Mouse (Mus musculus) testis, adult 2 months (tissue): ENCODE data around the gene Bbs7. TPM values are rescaled to one million over a fixed set of nuclear protein-coding genes. Genes with fewer than 3 reads are reported as not detected.
"Not testable (repeated sequence)": the region's sequence is repeated elsewhere in the genome, so short reads cannot be mapped to it uniquely, and the experiment has no call there.

Experiments
- H3K27ac ChIP-seq: fragments of 200-500 bp; 2 replicates; pipeline ENCODE4 v1.5.1; 2012; ENCODE audit warnings: low read depth, low read length; ENCODE audit not compliant: control insufficient read depth, insufficient read depth
- H3K27me3 ChIP-seq: fragments of 200-500 bp; 2 replicates; pipeline ENCODE4 v1.6.1; 2012; ENCODE audit warnings: mild to moderate bottlenecking, low read length, moderate library complexity; ENCODE audit not compliant: control insufficient read depth, insufficient read depth
- H3K36me3 ChIP-seq: fragments of 200-500 bp; 2 replicates; pipeline ENCODE4 v1.6.1; 2012; ENCODE audit warnings: mild to moderate bottlenecking, low read length; ENCODE audit not compliant: control insufficient read depth, insufficient read depth
- H3K4me1 ChIP-seq: fragments of 200-500 bp; 2 replicates; pipeline ENCODE4 v1.6.1; 2012; ENCODE audit warnings: low read length; ENCODE audit not compliant: control insufficient read depth, insufficient read depth
- H3K4me3 ChIP-seq: fragments of 200-500 bp; 2 replicates; pipeline ENCODE4 v1.5.1; 2012; ENCODE audit warnings: low read depth, mild to moderate bottlenecking, low read length, moderate library complexity, mixed read lengths; ENCODE audit not compliant: control insufficient read depth
- CTCF ChIP-seq: fragments of 200-500 bp; IDR thresholded peaks from 2 replicates; pipeline ENCODE4 v1.5.1; 2012; ENCODE audit warnings: low read depth, mild to moderate bottlenecking, inconsistent platforms, low read length, moderate library complexity; ENCODE audit not compliant: control insufficient read depth, insufficient read depth, insufficient replicate concordance
- POLR2A ChIP-seq: fragments of 200-500 bp; IDR thresholded peaks from 2 replicates; pipeline ENCODE4 v1.6.1; 2012; ENCODE audit warnings: low read depth, mild to moderate bottlenecking, inconsistent platforms, low read length, moderate library complexity; ENCODE audit not compliant: control insufficient read depth
- polyA plus RNA-seq: library from polyadenylated mRNA; depleted of rRNA; stranded (reverse); fragments of >200 nt; gene quantifications from 2 replicates; pipeline ENCODE4 v1.2.3, GENCODE M21; 2012

Gene Bbs7
- polyA plus RNA-seq, 1 experiment: 28.7 TPM

GRCm38 (mm10) chr3:36618181-36618580, 4.9 kb upstream of the Bbs7 start:
- TF ChIP-seq POLR2A (no peak), CTCF (no peak)
- no peak overlapping the region for H3K27ac ChIP-seq

GRCm38 (mm10) chr3:36613908-36614255, 605 bp upstream of the Bbs7 start:
- Histone ChIP-seq H3K4me1 (peaks cover 4% of the 10 kb centered on the region), H3K4me3 (peak overlapping the region; percentile 91; the same call in 1 of the 2 replicates), H3K27me3 (no peaks in the 10 kb centered on the region), H3K36me3 (no peaks in the 10 kb centered on the region), H3K27ac (no peak overlapping the region)
- TF ChIP-seq CTCF (no peak), POLR2A (no peak)

More at GRCm38 (mm10) chr3:36618181-36618580, 4.9 kb upstream of the Bbs7 start:
- Histone ChIP-seq H3K36me3 (no peaks in the 10 kb centered on the region), H3K4me3 (no peak overlapping the region), H3K27me3 (no peaks in the 10 kb centered on the region), H3K4me1 (peaks cover 4% of the 10 kb centered on the region; the same call in 1 of the 2 replicates)

- peaks cover 4% of the 10 kb centered on the region for H3K4me1 ChIP-seq
- no peaks in the 10 kb centered on the region; the same call in 1 of the 2 replicates for H3K36me3 ChIP-seq
- H3K27ac ChIP-seq: peak overlapping the region; percentile 67; the same call in 1 of the 2 replicates
- peak overlapping the region; percentile 91 for H3K4me3 ChIP-seq
- TF ChIP-seq POLR2A: no peak
- TF ChIP-seq CTCF: no peak
- H3K27me3 ChIP-seq: no peaks in the 10 kb centered on the region
Observed at GRCm38 (mm10) chr3:36612687-36613086, 590 bp downstream of the Bbs7 start.

GRCm38 (mm10) chr3:36605894-36606783, 7.1 kb downstream of the Bbs7 start:
- TF ChIP-seq CTCF (no peak), POLR2A (no peak)
- no peaks in the 10 kb centered on the region for H3K4me1 ChIP-seq
- no peak overlapping the region for H3K4me3 ChIP-seq
- H3K27ac ChIP-seq: no peak overlapping the region
- no peaks in the 10 kb centered on the region for H3K27me3 ChIP-seq
- H3K36me3 ChIP-seq: no peaks in the 10 kb centered on the region; the same call in 1 of the 2 replicates

GRCm38 (mm10) chr3:36599773-36600172, 13.5 kb downstream of the Bbs7 start:
- H3K36me3 ChIP-seq, H3K27ac ChIP-seq, H3K4me1 ChIP-seq: not testable (repeated sequence)

GRCm38 (mm10) chr3:36598811-36599210, 14.5 kb downstream of the Bbs7 start:
- TF ChIP-seq CTCF (no peak), POLR2A (no peak)

More at GRCm38 (mm10) chr3:36599773-36600172, 13.5 kb downstream of the Bbs7 start:
- not testable (repeated sequence) for H3K27me3 ChIP-seq, H3K4me3 ChIP-seq

GRCm38 (mm10) chr3:36571827-36572378, 41.4 kb downstream of the Bbs7 start, which contains the start of gene Ccna2:
Ccna2 (minus strand) TSS chr3:36572150.
- H3K4me3 ChIP-seq: peak within 1 kb of the TSS; percentile 98
- TF ChIP-seq POLR2A (peak; percentile 83), CTCF (peak; percentile 46; the same call in 1 of the 2 replicates)
- H3K27ac ChIP-seq: peak within 1 kb of the TSS; percentile 98
- no peaks in the 10 kb centered on the region for H3K36me3 ChIP-seq
- peaks cover 3% of the 10 kb centered on the region; the same call in 1 of the 2 replicates for H3K4me1 ChIP-seq
- H3K27me3 ChIP-seq: no peaks in the 10 kb centered on the region

More at GRCm38 (mm10) chr3:36598811-36599210, 14.5 kb downstream of the Bbs7 start:
- H3K27ac ChIP-seq: no peak overlapping the region
- H3K4me3 ChIP-seq: no peak overlapping the region
- no peaks in the 10 kb centered on the region for H3K36me3 ChIP-seq
- H3K27me3 ChIP-seq: no peaks in the 10 kb centered on the region
- no peaks in the 10 kb centered on the region for H3K4me1 ChIP-seq
